Mouse (Mus musculus) MEL (cell line): ENCODE measurements around the gene Pfdn6.

Source experiments
- CTCF ChIP-seq, 3 experiments: IDR thresholded peaks in 2 of 3; conservative IDR thresholded peaks in 1 of 3; 2 replicates each; pipeline ENCODE4 v1.5.1; 2011 to 2012; ENCODE audit warnings: low read length in 3 of 3, low read depth in 2 of 3, mild to moderate bottlenecking in 2 of 3, improper control_type of control experiment in 1 of 3, inconsistent platforms in 1 of 3, mixed read lengths in 1 of 3, moderate library complexity in 1 of 3; ENCODE audit not compliant: control insufficient read depth in 1 of 3, insufficient read depth in 1 of 3, poor library complexity in 1 of 3, severe bottlenecking in 1 of 3
- ELF1 ChIP-seq: IDR thresholded peaks from 2 replicates; pipeline ENCODE4 v1.6.1; 2014; ENCODE audit warnings: low read depth, mild to moderate bottlenecking, inconsistent platforms, low read length, improper control_type of control experiment, moderate library complexity
- JUND ChIP-seq: IDR thresholded peaks from 2 replicates; pipeline ENCODE4 v1.6.1; 2011; ENCODE audit warnings: low read depth, mild to moderate bottlenecking, improper control_type of control experiment, low read length
- POLR2A ChIP-seq, 2 experiments: IDR thresholded peaks; 2 replicates each; pipeline ENCODE4 v1.6.1; 2011 to 2012; ENCODE audit warnings: low read length in 2 of 2, mild to moderate bottlenecking in 2 of 2, control low read depth in 1 of 2, improper control_type of control experiment in 1 of 2, low read depth in 1 of 2, moderate library complexity in 1 of 2; ENCODE audit not compliant: control insufficient read depth in 1 of 2, insufficient read depth in 1 of 2, poor library complexity in 1 of 2
- ZC3H11A ChIP-seq: IDR thresholded peaks from 2 replicates; pipeline ENCODE4 v1.6.1; 2012; ENCODE audit warnings: low read depth, mild to moderate bottlenecking, inconsistent platforms, low read length, improper control_type of control experiment

GRCm38 (mm10) chr17:33917656-33918292, 22.4 kb downstream of the Pfdn6 start:
- TF ChIP-seq JUND (no peak), POLR2A (IDR thresholded peaks at IDR 0.05; ENCODE audit: control insufficient read depth in 1 of 2, insufficient read depth in 1 of 2, low read depth in 1 of 2, low read length in 2 of 2, poor library complexity in 1 of 2) (no peak), ZC3H11A (no peak), ELF1 (no peak), CTCF (IDR thresholded peaks at IDR 0.05 in 2 of 3, conservative IDR thresholded peaks at IDR 0.05 in 1 of 3; ENCODE audit: control insufficient read depth in 1 of 3, insufficient read depth in 1 of 3, low read depth in 2 of 3, low read length in 3 of 3, poor library complexity in 1 of 3, severe bottlenecking in 1 of 3) (no peak)
